Mouse (Mus musculus) E14TG2a.4 (cell line): ENCODE data around the gene Trpm5.

Experiments
- CTCF ChIP-seq: conservative IDR thresholded peaks from 2 replicates; pipeline ENCODE4 v1.5.1; 2014; ENCODE audit warnings: low read length
- NANOG ChIP-seq: IDR thresholded peaks from 2 replicates; pipeline ENCODE4 v1.6.1; 2014; ENCODE audit warnings: borderline replicate concordance, low read length, mixed read lengths
- POU5F1 ChIP-seq: IDR thresholded peaks from 2 replicates; pipeline ENCODE4 v1.6.1; 2014; ENCODE audit warnings: low read length, borderline replicate concordance

- TF ChIP-seq CTCF (no peak), POU5F1 (no peak), NANOG (no peak)
Observed at GRCm38 (mm10) chr7:143058221-143058697, 36.2 kb downstream of the Trpm5 start.
